Mouse (Mus musculus): ENCODE measurements around the gene Lyrm4. TPM values are rescaled to one million over a fixed set of nuclear protein-coding genes. Genes with fewer than 3 reads are reported as not detected.

Lyrm4 gene
- total and polyA plus RNA-seq, 3 experiments = 10.9 to 27.0 (median 26.3) TPM

GRCm38 (mm10) chr13:36087427-36087826 lies 29.9 kb downstream of the Lyrm4 start:
- dilution Hi-C loops (cut with MboI; ENCODE audit: extremely low pct_ligation_motif_present, extremely low pct_unique_long_range_greater_than_20kb, low sequenced_read_pairs) = no loop called here
- in situ Hi-C loops (cut with MboI; ENCODE audit: low pct_ligation_motif_present, low pct_unique_long_range_greater_than_20kb, low sequenced_read_pairs) = no loop called here
- Histone ChIP-seq H3K4me2 (ENCODE audit: insufficient read depth, low read depth, poor library complexity, severe bottlenecking) (no peak overlapping the region), H3K4me1 (ENCODE audit: control insufficient read depth in 1 of 2, insufficient read depth in 2 of 2) (peaks cover 5 to 40% of the 10 kb centered on the region in 2 experiments; a peak in 3 of 4 replicates), H3K9ac (ENCODE audit: insufficient read depth, low read depth) (no peak overlapping the region), H3K9me3 (replicated peaks; ENCODE audit: low read length) (no peaks in the 10 kb centered on the region), H3K27ac (ENCODE audit: insufficient read depth, low read depth) (no peak overlapping the region), H3K36me3 (replicated peaks in 1 of 2; ENCODE audit: control insufficient read depth in 1 of 2, insufficient read depth in 1 of 2, low read length in 1 of 2) (peaks cover 12 to 60% of the 10 kb centered on the region in 2 experiments), H3K4me3 (replicated peaks in 1 of 3; ENCODE audit: low read depth in 2 of 3, low read length in 2 of 3, poor library complexity in 1 of 3) (no peak overlapping the region), H3K79me2 (replicated peaks; ENCODE audit: control insufficient read depth, extremely low read depth, insufficient read depth, poor library complexity, severe bottlenecking) (no peaks in the 10 kb centered on the region), H3K27me3 (replicated peaks) (no peaks in the 10 kb centered on the region)
- no peak for DNase-seq (ENCODE audit: extremely low read depth)
- TF ChIP-seq MYC (IDR thresholded peaks at IDR 0.05; ENCODE audit: low read depth, low read length) = no peak
- no peak for TF ChIP-seq ELF1 (IDR thresholded peaks at IDR 0.05; ENCODE audit: low read depth, low read length)
- no peak for TF ChIP-seq IRF4 (IDR thresholded peaks at IDR 0.05; ENCODE audit: low read depth, low read length)
- TF ChIP-seq TCF12 (IDR thresholded peaks at IDR 0.05; ENCODE audit: low read depth, low read length) = no peak
- TF ChIP-seq ZMIZ1 (IDR thresholded peaks at IDR 0.05; ENCODE audit: low read depth, low read length) = no peak
- TF ChIP-seq UBTF (IDR thresholded peaks at IDR 0.05; ENCODE audit: low read depth, low read length) = no peak
- no peak for TF ChIP-seq SIN3A (IDR thresholded peaks at IDR 0.05; ENCODE audit: low read length)
- no peak for TF ChIP-seq CTCF (conservative IDR thresholded peaks at IDR 0.05 in 1 of 2, IDR thresholded peaks at IDR 0.05 in 1 of 2; ENCODE audit: low read depth in 2 of 2, low read length in 2 of 2)
- TF ChIP-seq KAT2A (IDR thresholded peaks at IDR 0.05; ENCODE audit: insufficient replicate concordance, low read length) = no peak
- no peak for TF ChIP-seq MAFK (IDR thresholded peaks at IDR 0.05; ENCODE audit: insufficient replicate concordance, low read length)
- TF ChIP-seq TBP (conservative IDR thresholded peaks at IDR 0.05; ENCODE audit: low read depth, low read length) = no peak
- no peak for TF ChIP-seq JUN (IDR thresholded peaks at IDR 0.05; ENCODE audit: insufficient read depth, low read depth, low read length)
- TF ChIP-seq POLR2A (IDR thresholded peaks at IDR 0.05; ENCODE audit: low read depth, low read length) = no peak
- no peak for TF ChIP-seq EP300 (IDR thresholded peaks at IDR 0.05; ENCODE audit: low read length)
- TF ChIP-seq MXI1 (IDR thresholded peaks at IDR 0.05; ENCODE audit: low read depth, low read length) = no peak
- no peak for TF ChIP-seq JUND (conservative IDR thresholded peaks at IDR 0.05; ENCODE audit: low read depth, low read length)

GRCm38 (mm10) chr13:36086608-36087391 lies 30.5 kb downstream of the Lyrm4 start:
- H3K27me3 ChIP-seq (replicated peaks) = no peaks in the 10 kb centered on the region
- no peak overlapping the region for H3K4me3 ChIP-seq (replicated peaks in 1 of 3; ENCODE audit: low read depth in 2 of 3, low read length in 2 of 3, poor library complexity in 1 of 3)
- dilution Hi-C loops (cut with MboI; ENCODE audit: extremely low pct_ligation_motif_present, extremely low pct_unique_long_range_greater_than_20kb, low sequenced_read_pairs) = no loop called here
- H3K4me2 ChIP-seq (ENCODE audit: insufficient read depth, low read depth, poor library complexity, severe bottlenecking) = no peak overlapping the region
- no peak for DNase-seq (ENCODE audit: extremely low read depth)
- peaks cover 5 to 40% of the 10 kb centered on the region in 2 experiments; a peak in 3 of 4 replicates for H3K4me1 ChIP-seq (ENCODE audit: control insufficient read depth in 1 of 2, insufficient read depth in 2 of 2)
- no peak overlapping the region for H3K27ac ChIP-seq (ENCODE audit: insufficient read depth, low read depth)
- in situ Hi-C loops (cut with MboI; ENCODE audit: low pct_ligation_motif_present, low pct_unique_long_range_greater_than_20kb, low sequenced_read_pairs) = no loop called here
- peaks cover 16 to 60% of the 10 kb centered on the region in 2 experiments for H3K36me3 ChIP-seq (replicated peaks in 1 of 2; ENCODE audit: control insufficient read depth in 1 of 2, insufficient read depth in 1 of 2, low read length in 1 of 2)
- H3K9me3 ChIP-seq (replicated peaks; ENCODE audit: low read length) = no peaks in the 10 kb centered on the region
- no peaks in the 10 kb centered on the region for H3K79me2 ChIP-seq (replicated peaks; ENCODE audit: control insufficient read depth, extremely low read depth, insufficient read depth, poor library complexity, severe bottlenecking)
- no peak overlapping the region for H3K9ac ChIP-seq (ENCODE audit: insufficient read depth, low read depth)
- TF ChIP-seq E2F4 (IDR thresholded peaks at IDR 0.05; ENCODE audit: insufficient replicate concordance, low read depth, low read length) = no peak
- no peak for TF ChIP-seq NRF1 (IDR thresholded peaks at IDR 0.05; ENCODE audit: low read depth, low read length)
- no peak for TF ChIP-seq KAT2A (IDR thresholded peaks at IDR 0.05; ENCODE audit: insufficient replicate concordance, low read length)
- no peak for TF ChIP-seq EP300 (IDR thresholded peaks at IDR 0.05; ENCODE audit: low read length)
- TF ChIP-seq NELFE (IDR thresholded peaks at IDR 0.05; ENCODE audit: low read depth, low read length) = no peak
- no peak for TF ChIP-seq GABPA (IDR thresholded peaks at IDR 0.05; ENCODE audit: insufficient replicate concordance, low read depth, low read length)
- no peak for TF ChIP-seq SMC3 (IDR thresholded peaks at IDR 0.05; ENCODE audit: low read depth, low read length)
- no peak for TF ChIP-seq USF2 (conservative IDR thresholded peaks at IDR 0.05; ENCODE audit: low read depth, low read length)
- no peak for TF ChIP-seq MAFK (IDR thresholded peaks at IDR 0.05; ENCODE audit: insufficient replicate concordance, low read length)
- TF ChIP-seq ETS1 (conservative IDR thresholded peaks at IDR 0.05; ENCODE audit: low read depth, low read length) = no peak
- no peak for TF ChIP-seq RCOR1 (conservative IDR thresholded peaks at IDR 0.05; ENCODE audit: low read depth, low read length)
- TF ChIP-seq TBP (conservative IDR thresholded peaks at IDR 0.05; ENCODE audit: low read depth, low read length) = no peak
- no peak for TF ChIP-seq POLR2AphosphoS2 (IDR thresholded peaks at IDR 0.05; ENCODE audit: low read depth, low read length)
- no peak for TF ChIP-seq UBTF (IDR thresholded peaks at IDR 0.05; ENCODE audit: low read depth, low read length)
- no peak for TF ChIP-seq MYC (IDR thresholded peaks at IDR 0.05; ENCODE audit: low read depth, low read length)
- no peak for TF ChIP-seq RAD21 (IDR thresholded peaks at IDR 0.05; ENCODE audit: low read depth, low read length)
- TF ChIP-seq TCF12 (IDR thresholded peaks at IDR 0.05; ENCODE audit: low read depth, low read length) = no peak
- no peak for TF ChIP-seq MEF2A (IDR thresholded peaks at IDR 0.05; ENCODE audit: borderline replicate concordance, low read depth, low read length)
